Mouse (Mus musculus) gastrocnemius, postnatal 10 days (tissue): ENCODE data around the gene Epb41l1. TPM values are rescaled to one million over a fixed set of nuclear protein-coding genes. Genes with fewer than 3 reads are reported as not detected.
"Not testable (repeated sequence)": the region's sequence is repeated elsewhere in the genome, so short reads cannot be mapped to it uniquely, and the experiment has no call there.

Experiments used
- DNase-seq: peaks from one replicate; pipeline ENCODE4 v3.0.0; 2021; ENCODE audit warnings: mixed read lengths
- long read RNA-seq, 2 experiments: library from polyadenylated mRNA; stranded (forward); transcript quantifications; one replicate each; pipeline ENCODE4 v2.0.0; 2021
- total RNA-seq, 2 experiments: library from RNA; stranded (reverse); gene quantifications; 2 replicates each; pipeline ENCODE4 v1.2.3; 2021

Epb41l1 gene
- 10 to 100 TPM; 16.1 to 18.9 TPM for total RNA-seq
- long read RNA-seq, experiment 1, partial matches to known transcripts: 0 of 6 reads
- long read RNA-seq, experiment 1, other reads (novel, unspliced or antisense): 4 of 6 reads
- long read RNA-seq, experiment 2, partial matches to known transcripts: 2 of 11 reads
- long read RNA-seq, experiment 2, other reads (novel, unspliced or antisense): 9 of 11 reads

DNA sequence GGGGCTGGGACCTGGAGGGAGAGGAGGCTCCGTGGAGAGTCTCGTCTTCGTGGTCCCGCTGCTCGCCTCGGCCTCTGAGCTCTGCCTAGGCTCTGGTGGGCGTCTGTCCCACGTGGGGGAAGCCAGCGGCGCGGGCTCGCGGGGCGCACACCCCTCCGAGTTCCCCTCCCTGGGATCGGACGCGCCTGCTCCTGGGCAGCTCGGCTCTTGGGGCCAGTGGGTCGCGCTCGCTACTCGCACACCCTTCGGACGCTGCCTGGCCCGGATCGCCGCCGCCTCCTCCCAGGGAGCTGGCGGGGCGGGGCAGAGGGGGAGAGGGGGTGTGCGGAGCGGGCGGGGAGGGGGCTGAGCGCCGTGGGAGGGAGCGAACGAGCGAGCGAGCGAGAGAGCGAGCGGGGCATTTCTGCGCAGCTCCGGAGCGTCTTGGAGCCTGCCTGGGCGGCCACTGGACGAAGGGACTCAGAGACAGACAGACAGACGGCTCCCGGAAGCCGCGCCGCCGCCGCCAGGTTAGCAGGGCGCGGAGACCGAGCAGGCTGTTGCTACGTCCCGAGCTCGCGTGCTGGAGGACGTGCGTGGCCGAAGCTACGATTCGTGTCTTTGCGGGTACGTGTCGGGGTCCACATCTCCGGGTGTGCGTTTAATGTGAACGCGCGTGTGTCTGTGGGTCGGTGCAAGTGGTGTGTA is at the start of gene Epb41l1:
Gene Epb41l1, plus strand, starts transcription at position 216 of the 687 bp plus-strand sequence.
- peak; percentile 62 for DNase-seq

GRCm38 (mm10) chr2:156376956-156377355 is 43.8 kb upstream of the Epb41l1 start:
- DNase-seq: no peak

GRCm38 (mm10) chr2:156379929-156380328 is 40.8 kb upstream of the Epb41l1 start:
- DNase-seq: no peak

- DNase-seq: no peak
These were observed 39.4 kb upstream of the Epb41l1 start for GRCm38 (mm10) chr2:156381350-156381749.

DNA sequence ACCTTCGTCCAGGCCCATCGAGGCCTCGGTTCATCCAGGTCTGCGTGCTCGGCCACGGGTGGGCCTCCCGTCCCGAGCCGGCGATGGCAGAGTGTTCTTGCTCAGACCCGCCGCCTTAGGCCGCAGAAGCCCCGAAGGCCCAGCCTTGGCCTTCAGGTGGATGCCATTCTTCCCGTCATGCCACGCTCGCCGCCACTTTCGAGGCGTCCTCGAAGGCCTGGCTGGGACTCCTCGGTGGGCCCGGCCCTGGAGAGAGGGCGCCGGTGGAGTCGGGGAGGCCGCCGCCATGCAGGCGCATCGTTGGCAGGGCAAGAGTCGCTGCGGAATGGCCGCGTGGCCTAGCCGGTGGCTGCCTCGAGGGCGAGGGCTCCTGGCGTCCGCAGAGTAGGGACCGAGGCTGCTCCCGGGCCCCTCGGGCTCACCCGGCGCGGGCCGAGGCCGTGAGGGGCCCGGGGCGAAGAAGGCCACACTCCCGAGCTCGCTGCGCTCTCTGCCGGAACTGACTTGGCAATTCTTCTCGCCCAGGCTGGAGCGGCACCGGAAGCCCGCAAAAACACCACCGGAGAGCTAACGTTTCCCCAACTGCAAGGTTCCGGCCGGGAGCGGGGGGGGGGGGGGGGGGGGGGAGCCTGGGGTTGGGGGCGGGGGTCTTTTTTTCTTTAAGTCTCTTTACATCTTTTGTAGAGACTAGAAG is 28.1 kb upstream of the Epb41l1 start:
- DNase-seq: peak; percentile 66

DNA sequence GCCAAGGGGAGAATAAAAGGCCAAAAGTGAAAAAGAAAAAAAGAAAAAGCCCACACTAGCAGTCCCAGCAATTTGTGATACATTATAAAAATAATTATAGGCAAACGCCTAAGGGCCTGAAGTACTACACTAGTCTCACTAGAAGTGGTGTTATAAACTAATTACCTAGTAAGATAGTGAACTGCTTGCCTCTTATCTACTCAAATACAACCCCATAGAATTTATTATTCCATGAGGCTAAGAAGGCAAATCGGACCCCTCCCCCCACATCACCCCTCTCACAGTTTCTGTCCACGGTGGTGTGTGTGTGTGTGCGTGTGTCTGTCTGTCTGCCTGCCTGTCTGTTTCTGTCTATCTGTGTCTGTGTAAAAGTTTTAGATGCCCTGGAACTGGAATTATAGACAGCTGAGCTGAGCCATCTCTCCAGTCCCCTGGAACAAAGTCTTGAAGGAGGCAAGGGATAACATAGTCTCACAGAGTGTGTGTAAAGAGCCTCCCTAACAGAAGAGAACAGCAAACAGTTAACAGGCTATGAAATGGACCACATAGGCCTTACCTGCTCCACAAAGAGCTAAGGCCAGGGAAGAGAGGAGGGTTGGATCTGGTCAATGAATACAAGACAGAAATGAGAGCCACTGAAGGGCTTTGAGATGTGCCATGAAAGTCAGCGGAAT is 27.4 kb upstream of the Epb41l1 start:
- DNase-seq: no peak

DNA sequence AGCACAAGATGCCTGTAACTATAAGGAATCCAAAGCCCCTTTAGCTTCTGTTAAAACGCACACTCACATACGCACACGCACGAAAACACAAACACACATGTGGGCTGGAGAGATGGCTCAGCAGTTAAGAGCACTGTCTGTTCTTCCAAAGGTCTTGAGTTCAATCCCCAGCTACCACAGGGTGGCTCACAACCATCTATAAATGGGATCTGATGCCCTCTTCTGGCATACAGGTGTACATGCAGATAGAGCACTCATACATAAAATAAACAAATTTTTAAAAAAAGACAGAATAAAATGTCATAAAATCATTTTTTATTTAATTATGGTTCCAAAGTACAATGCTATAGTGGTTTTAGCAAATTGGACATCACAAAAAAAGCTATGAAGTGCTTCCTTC is 26.4 kb upstream of the Epb41l1 start:
- no peak for DNase-seq

- DNase-seq: no peak
These were observed 24.6 kb upstream of the Epb41l1 start for GRCm38 (mm10) chr2:156396096-156396495.

GRCm38 (mm10) chr2:156397988-156398387 is 22.7 kb upstream of the Epb41l1 start:
- no peak for DNase-seq

DNA sequence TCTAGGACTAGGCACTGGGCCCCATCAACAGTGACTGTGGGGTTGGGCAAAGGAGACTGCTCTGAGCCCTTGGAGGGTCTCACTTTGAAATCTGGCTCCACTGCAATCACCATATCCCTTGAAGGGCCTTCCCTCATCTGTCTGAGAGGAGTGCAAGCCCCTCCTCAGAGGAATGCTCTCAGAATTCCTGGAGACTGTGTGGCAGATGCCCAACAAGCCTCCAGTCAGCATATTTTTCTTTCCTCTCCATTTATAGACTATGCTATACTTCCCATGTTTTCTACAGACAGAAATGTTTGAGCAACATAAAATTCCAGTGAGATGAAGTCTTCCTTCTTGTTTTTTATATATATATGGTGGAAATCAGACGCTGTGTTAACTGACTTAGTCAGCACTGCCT is 21.2 kb upstream of the Epb41l1 start:
- DNase-seq: no peak

- no peak for DNase-seq
These were observed 19.4 kb upstream of the Epb41l1 start for GRCm38 (mm10) chr2:156401331-156401730.

GRCm38 (mm10) chr2:156402036-156402435 is 18.7 kb upstream of the Epb41l1 start:
- DNase-seq: no peak

DNA sequence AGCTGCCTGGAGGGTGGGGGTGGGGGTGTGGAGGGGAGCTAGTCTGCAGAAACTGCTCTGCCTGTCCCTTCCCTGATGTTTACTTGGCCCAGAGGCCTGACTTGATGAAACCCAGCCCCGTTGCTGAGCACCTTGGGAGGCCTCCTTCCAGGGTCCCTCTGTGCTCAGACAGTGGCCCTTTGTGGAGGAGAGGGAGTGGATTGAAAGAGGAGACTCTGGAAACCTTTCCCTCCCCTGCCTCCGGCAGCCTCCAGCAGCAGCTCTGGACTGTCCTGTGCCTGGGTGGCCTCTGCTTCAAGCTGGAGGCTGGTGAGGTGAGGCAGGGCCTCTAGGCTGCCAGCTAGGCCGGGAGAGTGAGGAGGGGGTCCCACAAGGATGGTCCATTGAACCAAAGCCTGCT is 13.7 kb upstream of the Epb41l1 start:
- DNase-seq: no peak

GRCm38 (mm10) chr2:156408168-156408567 is 12.5 kb upstream of the Epb41l1 start:
- no peak for DNase-seq

DNA sequence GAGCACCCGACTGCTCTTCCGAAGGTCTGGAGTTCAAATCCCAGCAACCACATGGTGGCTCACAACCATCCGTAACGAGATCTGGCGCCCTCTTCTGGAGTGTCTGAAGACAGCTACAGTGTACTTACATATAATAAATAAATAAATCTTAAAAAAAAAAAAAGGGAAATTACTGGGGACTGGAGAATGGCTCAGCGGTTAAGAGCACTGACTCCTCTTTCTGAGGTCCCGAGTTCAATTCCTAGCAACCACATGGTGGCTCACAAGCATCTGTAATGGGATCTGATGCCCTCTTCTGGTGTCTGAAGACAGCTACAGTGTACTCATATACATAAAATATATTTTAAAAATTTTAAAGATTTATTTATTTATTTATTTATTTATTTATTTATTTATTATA is 9.4 kb upstream of the Epb41l1 start:
- DNase-seq: not testable (repeated sequence)

DNA sequence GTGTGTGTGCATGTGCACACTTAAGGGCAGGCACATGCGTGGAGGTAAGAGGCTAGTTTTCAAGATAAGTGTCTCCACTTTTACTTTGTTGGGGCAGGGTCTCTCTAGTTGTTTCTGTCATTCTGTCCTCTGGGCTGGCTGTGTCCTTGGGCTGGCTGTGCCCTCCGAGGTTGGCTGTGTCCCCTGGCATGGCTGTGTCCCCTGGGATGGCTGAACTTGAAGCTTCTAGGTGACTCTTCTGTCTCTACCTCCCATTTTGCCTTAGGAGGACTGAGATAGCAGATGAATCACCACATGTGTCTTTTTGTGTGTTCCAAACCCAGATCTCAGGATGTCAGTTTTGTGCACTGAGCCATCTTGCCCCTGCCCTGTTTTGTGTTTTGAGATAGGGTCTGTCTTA is 5.7 kb upstream of the Epb41l1 start:
- no peak for DNase-seq

GRCm38 (mm10) chr2:156415674-156416073 is 5.0 kb upstream of the Epb41l1 start:
- no peak for DNase-seq

DNA sequence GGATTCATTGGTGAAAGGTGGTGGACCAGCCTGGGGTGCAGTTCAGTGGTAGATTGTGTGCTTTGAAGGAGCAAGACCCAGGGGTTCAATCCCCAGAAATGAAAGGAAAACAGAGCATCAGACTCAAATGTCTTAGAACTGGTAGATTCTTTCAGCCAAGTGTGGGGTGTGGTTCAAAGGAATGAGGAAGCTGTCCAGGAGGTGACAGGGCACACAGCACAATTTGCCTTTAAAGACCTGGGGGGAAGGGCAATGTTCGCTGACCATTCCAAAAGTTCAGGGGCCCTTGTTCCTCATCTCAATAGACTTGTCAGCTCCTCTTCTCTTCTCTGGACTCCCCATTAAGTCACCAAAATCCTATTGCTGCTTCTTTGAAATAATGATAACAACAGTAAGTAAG is 3.5 kb upstream of the Epb41l1 start:
- DNase-seq: no peak

DNA sequence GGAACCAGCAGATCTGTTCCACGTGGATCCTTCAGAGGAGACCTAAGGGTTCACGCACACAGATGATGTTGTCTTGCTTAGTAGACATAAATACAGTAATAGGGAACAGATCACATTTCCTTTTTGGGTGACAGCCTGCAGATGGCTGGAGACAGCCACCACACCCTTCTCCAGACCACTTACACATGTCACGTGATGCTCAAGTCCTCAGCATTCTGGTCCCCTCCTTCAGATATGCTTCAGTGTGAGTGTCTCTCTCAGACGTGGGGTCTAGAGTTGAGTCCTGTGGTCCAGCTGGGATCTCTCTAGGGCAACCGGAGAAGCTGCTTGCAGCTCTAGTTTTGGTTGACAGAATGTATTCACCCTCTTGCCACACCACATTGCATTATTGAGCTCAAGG is 2.2 kb upstream of the Epb41l1 start:
- no peak for DNase-seq

- DNase-seq: no peak
These were observed 399 bp upstream of the Epb41l1 start for GRCm38 (mm10) chr2:156420327-156420693.

DNA sequence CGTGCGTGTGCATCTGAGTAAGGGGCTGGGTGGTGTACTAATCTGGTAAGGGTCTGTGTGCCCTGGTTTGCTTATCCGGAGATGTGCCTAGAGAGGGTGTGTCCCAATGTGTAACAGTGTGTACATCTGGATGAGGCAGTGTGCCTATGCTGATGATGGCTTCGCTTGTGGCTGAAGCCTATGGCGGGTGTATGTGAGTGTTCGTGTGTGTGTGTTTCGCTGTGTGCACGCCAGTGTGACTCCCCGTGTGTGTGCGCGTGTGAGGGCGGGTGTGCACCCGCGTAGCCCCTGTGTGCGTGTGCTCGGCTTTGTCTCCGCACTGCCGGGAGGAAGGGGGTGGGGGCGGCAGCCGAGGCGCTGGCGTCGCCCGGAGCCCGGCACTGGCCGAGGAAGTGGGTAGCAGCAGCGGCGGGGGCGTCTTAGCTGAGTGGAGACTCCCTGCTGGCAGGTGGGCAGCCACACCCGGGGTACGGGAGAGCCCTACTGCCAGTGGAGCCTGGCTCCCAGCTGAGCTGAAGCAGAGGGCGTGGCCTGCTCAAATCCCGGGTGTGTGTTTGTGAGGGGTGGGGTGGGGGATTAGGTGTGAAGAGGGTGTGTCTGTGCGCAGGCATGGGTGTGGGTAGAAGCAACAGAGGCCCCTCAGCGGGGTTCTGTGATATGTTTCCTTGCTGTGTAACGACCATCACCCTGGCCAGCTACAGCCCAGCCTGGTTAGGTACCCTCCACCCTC is 837 bp downstream of the Epb41l1 start:
- DNase-seq: peak; percentile 23

GRCm38 (mm10) chr2:156422631-156423030 is 1.9 kb downstream of the Epb41l1 start:
- no peak for DNase-seq
